Mouse (Mus musculus) regulatory T cell (primary cell): ENCODE results near the gene Sh2d1b1.

ENCODE experiments used
- in situ Hi-C: fragments of 300-600 bp; cut with MboI, MseI; formaldehyde crosslinking; loops from one replicate; pipeline ENCODE4 v1.15.1; 2025; ENCODE audit warnings: high pct_unique_total_duplicates

The Sh2d1b1 gene

DNA sequence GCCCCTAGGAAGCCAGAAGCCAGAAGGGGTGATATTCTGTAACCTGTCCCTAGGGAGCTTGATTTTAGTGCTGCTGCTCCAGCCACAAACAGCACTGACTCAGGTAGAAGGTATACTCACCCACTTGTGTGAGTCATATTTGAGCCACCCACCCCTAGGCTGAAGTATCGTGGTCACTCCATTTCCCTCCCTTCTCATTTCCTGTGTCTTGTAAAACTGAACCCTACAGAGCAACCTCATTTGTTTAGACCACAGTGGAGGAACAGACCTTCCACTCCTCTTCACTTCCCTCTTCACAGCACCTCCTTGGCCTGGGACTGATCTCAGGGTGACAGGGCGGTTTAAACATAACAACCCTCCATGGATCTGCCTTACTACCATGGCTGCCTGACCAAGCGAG lies at the start of gene Sh2d1b1:
Gene Sh2d1b1 (plus strand): TSS at position 305 of the 400 bp plus-strand sequence.
- in situ Hi-C loops = loop anchor here (5.0 kb wide), 1 partner anchor 45 kb away; the partner anchor contains the start of gene Sh2d1b2

DNA sequence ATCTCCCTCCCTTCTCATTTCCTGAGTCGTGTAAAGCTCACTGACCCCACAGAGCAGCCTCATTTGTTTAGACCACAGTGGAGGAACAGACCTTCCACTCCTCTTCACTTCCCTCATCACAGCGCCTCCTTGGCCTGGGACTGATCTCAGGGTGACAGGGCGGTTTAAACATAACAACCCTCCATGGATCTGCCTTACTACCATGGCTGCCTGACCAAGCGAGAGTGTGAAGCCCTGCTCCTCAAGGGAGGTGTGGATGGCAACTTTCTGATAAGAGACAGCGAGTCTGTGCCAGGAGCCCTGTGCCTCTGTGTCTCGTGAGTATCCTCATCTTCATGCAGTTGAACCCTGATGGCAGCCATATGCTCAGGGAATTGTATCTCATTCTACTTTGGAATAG lies 44.4 kb upstream of the Sh2d1b1 start, which contains the start of gene Sh2d1b2:
Gene Sh2d1b2 (plus strand): TSS at position 62 of the 400 bp plus-strand sequence.
- in situ Hi-C loops = loop anchor here (5.0 kb wide), 1 partner anchor 45 kb away; the partner anchor contains the start of gene Sh2d1b1

DNA sequence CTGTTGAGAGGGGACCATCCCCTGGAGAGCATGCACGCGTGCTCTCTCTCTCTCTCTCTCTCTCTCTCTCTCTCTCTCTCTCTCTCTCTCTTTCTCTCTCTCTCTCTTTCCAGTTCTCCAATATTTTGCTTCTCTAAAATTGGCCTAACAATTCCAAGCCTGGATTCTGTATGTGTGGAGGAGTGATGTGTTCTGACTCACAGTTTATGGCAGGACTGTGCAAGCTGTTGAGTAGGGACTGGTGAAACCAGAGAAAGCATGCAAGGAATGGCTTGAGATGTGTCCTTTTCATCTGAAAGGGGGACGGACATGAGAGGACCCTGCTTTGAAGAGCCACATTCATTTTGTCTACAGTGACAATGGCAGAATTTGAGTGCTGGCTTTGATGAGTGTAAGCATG lies 32.1 kb upstream of the Sh2d1b1 start:
- in situ Hi-C loops = no loop called here

DNA sequence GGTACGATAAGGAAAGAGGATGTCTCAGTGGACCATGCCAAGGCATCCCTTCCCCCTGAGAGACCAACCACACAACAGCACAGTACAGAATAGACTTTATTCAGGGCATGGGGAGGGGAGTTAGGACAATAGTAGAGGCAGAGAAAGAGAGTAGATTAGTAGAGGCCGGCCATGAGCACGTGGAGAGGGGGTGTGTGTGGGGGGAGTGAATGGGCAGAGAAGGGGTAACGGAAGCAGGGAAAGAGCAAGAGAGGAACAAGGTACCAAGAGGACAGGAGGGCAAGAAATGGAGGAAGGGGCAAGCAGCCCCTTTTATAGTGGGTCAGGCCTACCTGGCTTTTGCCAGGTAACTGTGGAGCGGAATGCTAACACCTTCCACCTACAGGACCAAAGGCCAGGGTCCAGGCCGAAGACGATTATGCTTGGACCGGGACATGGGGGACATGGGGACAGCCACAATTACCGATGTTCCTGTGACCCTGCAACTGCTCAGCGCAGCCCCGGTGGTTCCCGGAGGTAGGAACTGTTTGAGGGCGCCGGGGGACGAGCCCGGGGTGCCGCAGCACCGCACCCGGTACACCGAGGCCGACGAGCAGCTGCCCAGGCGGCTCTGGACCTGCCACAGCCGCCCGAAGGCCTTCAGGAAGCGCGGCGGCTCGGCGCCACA lies 22.1 kb upstream of the Sh2d1b1 start:
- in situ Hi-C loops = no loop called here

DNA sequence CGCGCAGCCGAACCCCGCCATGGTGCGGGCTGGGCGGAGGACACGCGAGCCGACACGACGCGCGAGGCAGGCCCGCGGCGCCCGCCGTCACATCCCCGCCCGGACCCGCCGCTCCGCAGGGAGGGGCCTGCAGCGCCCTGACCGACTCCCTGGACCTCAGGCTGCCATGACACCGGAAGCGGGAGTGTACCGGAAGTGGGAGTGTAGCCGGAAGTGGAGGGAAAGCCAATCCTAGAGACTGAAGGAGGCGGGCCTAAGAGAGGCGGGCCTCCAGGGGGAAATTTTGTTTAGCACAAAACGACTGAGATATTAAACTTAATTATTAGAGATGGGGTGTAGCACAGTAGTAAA lies 21.6 kb upstream of the Sh2d1b1 start:
- in situ Hi-C loops = no loop called here

DNA sequence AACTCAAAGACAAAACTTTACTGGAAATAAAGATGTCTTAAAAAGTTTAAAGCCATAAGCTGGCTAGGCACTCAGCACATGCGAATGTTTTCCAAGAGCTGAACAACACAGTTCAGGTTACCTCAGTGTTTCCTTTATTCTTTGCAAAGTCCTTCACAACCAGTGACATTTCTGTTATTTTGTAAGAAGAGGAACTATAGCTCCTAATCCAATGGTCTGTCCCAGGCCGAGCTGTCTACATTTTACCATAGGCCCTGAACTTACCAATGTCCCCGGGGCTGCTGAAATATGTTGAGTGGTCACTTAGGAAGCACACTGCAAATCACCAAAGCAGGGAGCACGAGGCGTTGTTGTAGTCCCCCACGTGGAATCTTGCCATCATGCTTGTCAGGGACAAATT lies 6.8 kb upstream of the Sh2d1b1 start:
- in situ Hi-C loops = no loop called here

DNA sequence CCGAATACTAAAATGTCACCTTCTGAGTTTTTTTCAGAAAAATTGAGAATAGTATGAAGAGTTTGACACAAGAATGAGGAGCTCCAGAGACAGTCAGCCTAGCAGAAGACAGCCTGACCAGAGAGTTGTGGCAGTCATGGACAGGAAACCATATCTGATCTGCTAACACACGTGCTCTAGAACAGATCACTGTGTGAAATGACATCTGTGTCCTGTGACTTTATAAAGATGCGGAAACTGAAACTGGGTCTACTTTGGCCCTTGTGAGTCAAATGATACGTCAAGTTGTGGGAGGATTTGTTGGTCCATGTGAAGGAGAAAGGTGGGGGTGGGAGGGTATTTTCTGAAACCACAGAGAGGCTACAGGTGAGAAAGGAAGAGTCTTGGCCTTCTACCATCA lies 6.4 kb upstream of the Sh2d1b1 start:
- in situ Hi-C loops = no loop called here

DNA sequence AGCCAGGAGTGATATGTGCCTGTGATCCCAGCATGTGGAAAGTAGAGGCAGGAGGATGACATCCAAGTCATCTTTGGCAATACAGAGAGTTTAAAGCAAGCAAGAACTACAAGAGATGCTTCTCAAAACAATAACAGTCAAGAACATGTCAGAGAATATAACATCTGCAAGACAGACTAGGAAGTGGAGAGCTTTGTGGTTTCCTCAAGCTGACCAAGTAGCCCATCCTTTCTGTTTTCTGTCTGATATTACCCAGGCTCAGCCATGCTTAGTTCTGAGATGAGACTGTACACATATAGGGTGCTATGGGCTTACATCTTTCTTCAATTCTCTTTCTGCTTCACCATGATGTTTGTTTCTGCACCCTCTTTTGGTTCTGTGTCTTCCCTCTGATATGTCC lies 3.9 kb upstream of the Sh2d1b1 start:
- in situ Hi-C loops = no loop called here

DNA sequence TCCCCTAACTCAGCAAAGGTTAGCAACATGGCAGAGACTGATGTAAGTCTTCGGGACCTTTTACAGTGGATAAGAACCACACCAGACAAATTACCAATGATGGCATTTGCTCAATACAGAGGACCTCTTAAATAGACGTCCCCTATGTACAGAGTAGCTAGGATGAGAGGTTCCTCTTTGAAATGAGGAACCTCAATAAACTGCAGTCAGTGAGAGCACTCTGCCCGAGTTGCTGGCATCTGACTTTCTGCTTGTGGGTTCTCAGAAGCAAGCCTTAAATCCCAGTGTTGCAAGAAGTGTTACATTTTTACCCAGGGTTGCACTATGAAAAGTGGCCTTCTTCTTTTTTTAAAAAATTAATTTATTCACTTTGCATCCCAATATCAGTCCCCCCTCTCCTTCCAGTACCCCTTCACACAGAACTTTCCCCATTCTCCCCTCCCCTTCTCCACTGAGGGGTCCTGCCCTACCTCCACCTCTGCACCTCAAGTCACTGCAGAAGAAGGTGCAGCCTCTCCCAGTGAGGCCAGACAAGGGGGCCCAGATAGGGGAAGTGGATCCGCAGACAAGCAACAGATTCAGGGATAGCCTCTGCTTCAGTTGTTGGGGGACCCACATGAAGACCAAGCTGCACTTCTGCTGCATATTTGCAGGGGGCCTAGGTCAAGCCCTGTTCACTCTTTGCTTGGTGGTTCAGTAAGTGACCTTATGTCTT lies 5.5 kb downstream of the Sh2d1b1 start:
- in situ Hi-C loops = no loop called here

DNA sequence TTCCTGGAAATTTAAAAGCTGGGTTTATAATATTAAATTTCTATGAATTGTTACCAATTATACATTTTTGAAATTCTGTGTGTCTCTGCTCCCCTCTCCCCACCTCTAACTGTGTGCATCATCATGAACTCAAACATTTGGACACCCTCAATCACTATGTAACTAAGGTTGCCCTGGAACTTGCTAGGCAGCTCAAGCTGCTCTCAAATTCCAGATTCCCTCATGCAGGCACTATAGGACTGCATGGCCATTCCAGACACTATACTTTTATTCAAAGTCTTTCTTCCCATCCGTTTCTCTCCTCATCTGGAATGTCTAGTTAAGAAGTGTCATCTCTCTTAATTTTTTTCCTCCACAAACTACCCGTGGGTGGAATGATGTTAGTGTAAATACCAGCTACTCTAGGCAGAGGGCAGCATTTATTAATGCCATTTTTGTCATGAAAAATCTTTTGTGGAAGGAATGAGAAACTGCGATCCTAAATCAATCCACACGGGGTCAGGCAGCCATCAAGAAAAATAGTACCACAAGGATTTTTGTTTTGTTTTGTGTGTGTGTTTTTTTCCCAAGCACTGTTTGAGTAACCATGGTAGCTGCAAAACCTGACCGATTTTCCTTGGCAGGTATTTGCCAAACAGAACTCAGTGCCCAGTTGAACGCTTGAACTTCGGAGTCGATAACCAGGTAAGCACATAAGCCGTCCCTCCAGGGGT lies 15.3 kb downstream of the Sh2d1b1 start:
- in situ Hi-C loops = no loop called here

DNA sequence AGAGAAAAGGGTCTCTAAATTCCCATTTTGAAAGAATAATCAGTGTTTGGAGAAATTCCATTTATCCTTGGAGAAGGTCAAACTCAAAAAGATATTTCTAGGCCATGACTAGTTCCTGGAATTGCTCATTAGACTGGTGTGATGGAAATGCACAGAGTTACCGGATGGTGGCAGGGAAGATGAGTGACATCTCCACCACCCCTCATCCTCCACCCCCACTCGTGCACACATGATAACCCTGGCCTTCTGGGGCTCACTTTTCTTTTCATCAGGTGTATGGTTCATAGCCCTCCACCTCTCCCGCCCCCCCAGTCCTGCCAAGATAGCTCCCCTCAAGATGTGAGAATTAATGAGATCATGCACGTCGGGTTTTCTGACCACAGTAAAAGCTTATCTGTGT lies 16.1 kb downstream of the Sh2d1b1 start:
- in situ Hi-C loops = no loop called here

DNA sequence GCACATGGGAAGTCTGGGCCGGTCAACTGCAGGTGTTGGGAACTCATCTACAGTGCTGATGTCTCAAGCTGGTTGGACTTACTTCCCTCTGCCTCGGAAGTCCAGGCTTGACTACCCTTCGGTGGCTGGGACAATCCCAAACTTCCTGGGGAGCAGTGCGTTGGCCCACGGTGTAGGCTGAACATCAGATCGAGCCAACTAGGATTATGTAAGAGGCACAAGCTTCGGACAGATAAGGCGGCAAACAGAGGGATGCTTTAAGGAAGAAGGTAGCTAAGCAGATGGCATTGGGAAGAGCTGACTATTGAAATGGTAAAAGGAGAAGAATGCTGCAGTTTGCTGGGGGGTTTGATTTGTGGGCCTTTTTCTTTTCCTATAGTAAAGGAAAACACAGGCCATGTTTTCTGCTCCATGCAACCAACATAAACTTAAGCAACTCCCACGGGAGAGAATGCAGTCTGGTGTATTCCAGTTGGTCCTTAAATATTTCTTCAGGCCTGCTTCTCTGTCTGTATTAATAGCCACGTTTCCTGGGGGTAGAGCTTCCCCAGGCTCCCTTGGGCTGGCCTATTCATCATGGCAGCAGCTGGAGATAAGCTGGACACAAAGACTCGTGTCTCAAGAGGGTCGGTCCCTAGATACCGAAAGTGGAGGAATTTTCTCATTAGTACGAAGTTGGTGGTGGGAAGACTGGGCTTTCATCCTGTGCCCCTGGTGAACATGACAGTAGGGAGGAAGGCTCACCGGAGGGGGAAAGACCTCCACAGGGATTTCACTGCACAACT lies 17.9 kb downstream of the Sh2d1b1 start:
- in situ Hi-C loops = no loop called here

DNA sequence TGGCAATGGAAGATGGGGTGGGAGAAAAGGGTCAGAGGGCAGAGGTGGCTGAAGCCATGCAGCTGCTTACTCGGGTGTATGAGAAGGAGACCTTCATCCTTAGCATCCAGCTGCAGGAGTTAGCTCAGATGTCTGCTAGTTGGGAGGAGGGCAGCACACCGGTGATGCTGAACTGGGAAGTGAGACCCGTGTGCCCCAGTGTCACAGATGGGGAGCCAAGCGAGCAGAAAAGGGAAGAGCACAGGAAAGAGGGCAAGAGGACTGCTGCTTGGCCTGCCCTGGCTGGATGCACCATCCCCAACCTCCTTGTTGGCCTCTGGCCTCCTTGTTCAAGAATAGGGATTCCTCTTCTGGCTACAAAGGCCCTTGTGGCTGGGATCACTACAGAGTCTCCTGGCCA lies 22.4 kb downstream of the Sh2d1b1 start:
- in situ Hi-C loops = no loop called here

DNA sequence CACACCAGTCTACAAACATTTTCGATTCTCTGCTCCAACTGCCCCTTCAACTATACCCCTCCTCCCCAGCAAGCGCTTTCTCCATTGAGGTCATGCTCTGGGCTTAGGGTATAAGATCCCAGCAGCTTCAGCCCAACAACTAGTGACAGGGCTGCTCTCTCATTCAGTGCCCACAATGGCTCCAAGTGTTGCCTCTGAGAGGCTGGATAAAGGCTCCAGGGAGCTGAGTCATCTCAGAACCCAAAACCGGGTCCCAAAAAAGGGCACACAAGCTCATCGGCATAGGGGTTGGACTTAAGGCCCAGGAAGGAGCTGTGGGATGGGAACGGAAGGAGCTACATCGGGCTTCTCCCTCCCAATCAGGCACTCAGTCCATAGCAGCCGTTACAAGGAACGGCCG lies 24.6 kb downstream of the Sh2d1b1 start:
- in situ Hi-C loops = no loop called here

DNA sequence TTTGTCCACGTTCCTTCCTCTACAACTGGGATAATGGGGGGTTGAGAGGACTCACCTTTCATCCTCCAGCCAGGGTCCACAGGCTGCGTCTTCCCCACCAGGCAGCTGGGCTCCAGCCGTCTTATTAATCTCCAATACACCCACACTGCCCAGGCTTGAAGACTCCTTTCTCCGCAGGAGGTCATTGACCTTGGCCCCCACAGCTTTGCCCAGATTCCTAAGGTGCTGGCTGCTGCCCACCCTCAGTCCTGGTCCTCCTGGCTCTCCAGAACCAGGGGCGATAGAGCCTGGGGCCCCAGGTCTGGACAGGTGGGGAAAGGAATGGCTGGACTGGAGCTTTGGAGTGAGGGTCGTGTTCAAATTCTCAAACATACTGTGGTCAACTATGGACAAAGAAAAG lies 25.3 kb downstream of the Sh2d1b1 start:
- in situ Hi-C loops = no loop called here

DNA sequence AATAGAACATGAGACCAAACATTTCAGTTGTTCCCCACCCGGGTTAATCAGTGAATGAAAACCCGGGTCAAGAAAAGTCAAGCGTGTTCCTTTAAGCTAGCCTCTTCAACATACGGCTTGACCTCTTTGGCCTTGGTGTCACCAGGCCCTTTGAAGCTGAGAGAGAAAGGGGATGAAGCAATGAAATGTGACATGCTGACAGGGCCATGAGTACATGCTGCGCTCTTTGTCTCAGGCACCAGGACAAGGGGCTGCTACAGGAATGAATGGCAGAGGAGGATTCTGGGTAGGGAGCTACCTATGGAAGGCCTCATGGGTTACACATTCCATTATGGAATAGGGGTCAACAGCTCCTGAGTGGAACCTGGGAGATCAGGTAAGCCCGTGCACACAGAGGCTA lies 26.0 kb downstream of the Sh2d1b1 start:
- in situ Hi-C loops = no loop called here

DNA sequence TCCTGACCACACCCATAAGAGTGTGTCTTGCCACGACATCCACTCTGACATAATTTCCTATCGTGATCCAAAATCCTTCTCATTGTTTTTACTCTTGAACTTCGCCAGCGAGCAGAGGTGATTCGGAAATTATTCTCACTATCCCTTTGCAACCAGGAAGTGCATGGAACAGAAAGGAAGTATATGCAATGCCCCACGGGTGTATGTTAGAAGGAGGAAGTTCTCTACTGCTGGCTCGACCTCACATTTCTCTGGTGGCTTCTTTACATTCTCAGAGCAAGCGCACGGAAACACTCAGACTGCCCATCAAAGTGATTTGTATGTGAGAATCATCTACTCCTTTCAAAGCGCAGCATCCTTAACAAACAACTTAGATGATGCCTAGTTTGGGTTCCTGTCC lies 27.9 kb downstream of the Sh2d1b1 start:
- in situ Hi-C loops = no loop called here

DNA sequence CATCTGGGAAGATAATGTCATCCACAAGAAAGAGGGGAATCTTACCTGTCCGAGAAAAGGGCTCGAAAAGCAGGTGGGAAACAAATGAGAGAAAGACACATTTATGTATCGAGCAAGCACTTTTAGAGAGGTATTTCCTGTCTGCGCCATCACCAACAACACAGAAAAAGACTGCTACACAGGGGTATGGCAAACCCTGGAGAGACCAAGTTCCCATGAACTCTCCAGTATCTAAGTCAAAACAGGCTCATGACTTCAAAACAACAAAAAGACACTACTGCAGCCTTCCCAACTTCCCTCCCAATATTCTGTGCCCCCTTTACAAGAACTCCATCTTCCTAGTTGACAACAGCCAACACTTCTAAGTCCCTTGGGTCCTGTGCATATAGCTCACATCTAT lies 29.1 kb downstream of the Sh2d1b1 start, which contains the start of gene Gm7694:
Gene Gm7694 (minus strand): TSS at position 101 of the 400 bp plus-strand sequence.
- in situ Hi-C loops = no loop called here

DNA sequence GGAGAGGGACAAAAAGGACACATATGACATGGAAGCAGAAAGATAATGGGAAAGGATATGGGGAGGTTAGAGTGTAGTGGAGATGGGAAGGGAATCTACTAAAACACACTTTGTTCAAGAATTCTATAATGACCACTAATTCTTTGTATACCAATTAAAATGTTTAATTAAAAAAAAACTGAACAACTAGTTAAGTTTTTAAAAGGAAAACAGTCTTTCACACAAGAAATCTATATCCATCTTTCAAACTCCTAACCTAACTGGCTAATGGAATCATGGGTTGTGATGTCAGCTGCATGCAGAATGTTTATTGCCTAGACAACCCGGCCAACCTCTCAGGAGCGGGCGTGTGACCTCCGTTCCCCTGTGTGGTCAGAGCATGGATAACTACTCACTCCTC lies 31.4 kb downstream of the Sh2d1b1 start, which contains the start of gene Spata46:
Gene Spata46 (plus strand): TSS at position 301 of the 400 bp plus-strand sequence.
- in situ Hi-C loops = no loop called here

DNA sequence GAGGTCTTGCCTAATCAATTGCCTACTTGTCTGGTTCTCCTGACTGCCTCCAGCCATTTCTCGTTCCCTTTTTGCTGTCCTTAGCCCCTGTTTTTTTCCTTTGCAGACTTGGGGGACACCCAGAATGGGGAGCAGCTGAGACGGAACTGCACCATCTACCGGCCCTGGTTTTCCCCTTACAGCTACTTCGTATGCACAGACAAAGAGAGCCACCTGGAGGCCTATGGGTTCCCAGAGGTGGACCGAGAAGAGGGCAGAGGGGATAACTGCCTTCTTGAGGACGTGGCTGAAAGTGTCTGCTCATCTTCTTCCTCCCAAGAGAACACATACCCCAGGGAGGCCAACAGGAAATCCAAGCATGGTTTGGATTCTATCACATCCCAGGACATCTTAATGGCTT lies 34.3 kb downstream of the Sh2d1b1 start:
- in situ Hi-C loops = no loop called here

DNA sequence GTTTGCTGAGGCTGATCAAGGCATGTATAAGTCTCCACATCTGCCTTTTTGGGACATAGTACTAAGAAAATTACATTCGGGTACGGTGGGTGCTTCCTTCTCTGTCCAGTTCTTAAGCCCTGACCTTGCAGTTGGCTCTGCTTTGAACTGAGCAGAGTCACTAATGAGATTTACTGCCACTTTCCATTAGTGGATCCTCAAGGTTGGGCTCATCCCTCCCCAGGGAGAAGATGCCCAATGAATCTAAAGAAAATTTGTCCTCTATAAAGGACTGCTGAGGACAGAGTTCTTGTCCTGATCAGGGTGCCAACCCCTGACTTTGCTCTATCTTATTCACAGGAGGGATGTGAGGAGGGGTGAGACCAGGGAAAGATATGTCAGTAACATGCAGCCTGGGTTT lies 44.9 kb downstream of the Sh2d1b1 start:
- in situ Hi-C loops = no loop called here

DNA sequence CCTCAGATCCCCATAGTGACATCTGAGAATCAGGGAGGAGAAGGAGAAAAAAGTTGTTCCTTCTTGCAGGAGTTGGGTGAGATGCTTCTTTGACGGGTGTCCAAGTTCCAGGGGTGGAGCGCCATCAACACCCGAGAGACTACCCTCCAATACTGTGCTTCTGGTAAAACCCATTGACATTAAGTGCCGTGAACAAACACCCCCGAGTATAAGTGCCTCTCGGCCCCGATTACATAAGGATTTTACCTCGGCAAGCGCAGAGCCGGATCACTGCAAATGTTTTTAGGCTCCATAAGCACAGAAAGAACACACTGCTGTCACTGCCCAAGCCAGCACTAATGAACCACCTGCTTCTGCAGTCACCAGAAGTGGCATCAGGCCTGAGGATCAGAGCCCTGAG lies 45.9 kb downstream of the Sh2d1b1 start:
- in situ Hi-C loops = no loop called here
